Mouse (Mus musculus) megakaryocyte, embryonic 14.5 days (primary cell): Measurements from ENCODE around the gene Map2.

Source experiments
- FLI1 ChIP-seq: IDR thresholded peaks from 2 replicates; pipeline ENCODE4 v1.6.1; 2012; ENCODE audit warnings: low read length, inconsistent platforms, mixed read lengths
- GATA1 ChIP-seq: IDR thresholded peaks from 3 replicates; pipeline ENCODE4 v1.6.1; 2012; ENCODE audit warnings: mixed read lengths, low read length, inconsistent platforms, borderline replicate concordance

GRCm38 (mm10) chr1:66251649-66252332 lies 76.7 kb downstream of the Map2 start:
- no peak for TF ChIP-seq GATA1
- no peak for TF ChIP-seq FLI1
